Mouse (Mus musculus) CH12.LX (cell line): ENCODE results near the gene Dnph1. TPM values are rescaled to one million over a fixed set of nuclear protein-coding genes. Genes with fewer than 3 reads are reported as not detected.

ENCODE experiments used
- DNase-seq: peaks from one replicate; pipeline ENCODE4 v3.0.0-alpha.2; 2013; ENCODE audit errors: extremely low read depth
- H3K27ac ChIP-seq: 2 replicates; pipeline ENCODE4 v1.5.1; 2012; ENCODE audit warnings: low read depth, mild to moderate bottlenecking, control low read depth, moderate library complexity; ENCODE audit not compliant: insufficient read depth
- H3K27me3 ChIP-seq: replicated peaks from 2 replicates; pipeline ENCODE3; 2012; ENCODE audit warnings: inconsistent platforms
- H3K36me3 ChIP-seq, 2 experiments: replicated peaks in 1 of 2; 2 replicates each; pipeline versions ENCODE3 to v1.6.1; 2012; ENCODE audit warnings: inconsistent platforms in 1 of 2, low read length in 1 of 2, mild to moderate bottlenecking in 1 of 2, mixed read lengths in 1 of 2, moderate library complexity in 1 of 2; ENCODE audit not compliant: control insufficient read depth in 1 of 2, insufficient read depth in 1 of 2
- H3K4me1 ChIP-seq, 2 experiments: 2 replicates each; pipeline ENCODE4 v1.6.1; 2012; ENCODE audit warnings: inconsistent platforms in 1 of 2, moderate library complexity in 1 of 2; ENCODE audit not compliant: insufficient read depth in 2 of 2, control insufficient read depth in 1 of 2
- H3K4me2 ChIP-seq: 2 replicates; pipeline ENCODE4 v1.6.1; 2012; ENCODE audit warnings: low read depth, mild to moderate bottlenecking, control low read depth; ENCODE audit not compliant: poor library complexity, insufficient read depth, severe bottlenecking
- H3K4me3 ChIP-seq, 3 experiments: fragments of 150-350 bp in 1 of 3; sonication (generic) in 1 of 3; replicated peaks in 1 of 3; 2 replicates each; pipeline versions ENCODE3 to v1.5.1; 2011 to 2012; ENCODE audit warnings: low read depth in 2 of 3, low read length in 2 of 3, mild to moderate bottlenecking in 2 of 3, moderate library complexity in 2 of 3, control low read depth in 1 of 3, improper control_type of control experiment in 1 of 3, inconsistent platforms in 1 of 3, mixed read lengths in 1 of 3; ENCODE audit not compliant: poor library complexity in 1 of 3
- H3K79me2 ChIP-seq: replicated peaks from 2 replicates; pipeline ENCODE4 v1.6.1; 2012; ENCODE audit warnings: mild to moderate bottlenecking, moderate library complexity; ENCODE audit not compliant: control insufficient read depth, poor library complexity, insufficient read depth, severe bottlenecking; ENCODE audit errors: extremely low read depth
- H3K9ac ChIP-seq: 2 replicates; pipeline ENCODE4 v1.6.1; 2012; ENCODE audit warnings: low read depth, mild to moderate bottlenecking, control low read depth, moderate library complexity; ENCODE audit not compliant: insufficient read depth
- H3K9me3 ChIP-seq: replicated peaks from 2 replicates; pipeline ENCODE3; 2012; ENCODE audit warnings: low read length, inconsistent platforms, mixed read lengths
- BHLHE40 ChIP-seq: IDR thresholded peaks from 2 replicates; pipeline ENCODE4 v1.6.1; 2011; ENCODE audit warnings: mild to moderate bottlenecking, low read depth, low read length, improper control_type of control experiment
- CHD1 ChIP-seq: IDR thresholded peaks from 2 replicates; pipeline ENCODE4 v1.6.1; 2012; ENCODE audit warnings: low read depth, low read length, improper control_type of control experiment, inconsistent platforms
- CHD2 ChIP-seq: IDR thresholded peaks from 2 replicates; pipeline ENCODE4 v1.6.1; 2011; ENCODE audit warnings: low read length, improper control_type of control experiment
- E2F4 ChIP-seq: IDR thresholded peaks from 2 replicates; pipeline ENCODE4 v1.6.1; 2011; ENCODE audit warnings: low read depth, low read length, improper control_type of control experiment; ENCODE audit not compliant: insufficient replicate concordance
- EP300 ChIP-seq: IDR thresholded peaks from 2 replicates; pipeline ENCODE4 v1.6.1; 2011; ENCODE audit warnings: low read length, improper control_type of control experiment
- ETS1 ChIP-seq: conservative IDR thresholded peaks from 2 replicates; pipeline ENCODE4 v1.6.1; 2012; ENCODE audit warnings: low read depth, mild to moderate bottlenecking, inconsistent platforms, low read length, improper control_type of control experiment, moderate library complexity
- HCFC1 ChIP-seq: IDR thresholded peaks from 2 replicates; pipeline ENCODE4 v1.6.1; 2012; ENCODE audit warnings: low read depth, mild to moderate bottlenecking, inconsistent platforms, low read length, improper control_type of control experiment
- IRF4 ChIP-seq: IDR thresholded peaks from 2 replicates; pipeline ENCODE4 v1.6.1; 2014; ENCODE audit warnings: low read depth, mild to moderate bottlenecking, inconsistent platforms, low read length, improper control_type of control experiment
- KAT2A ChIP-seq: IDR thresholded peaks from 2 replicates; pipeline ENCODE4 v1.6.1; 2012; ENCODE audit warnings: low read length, improper control_type of control experiment, inconsistent platforms; ENCODE audit not compliant: insufficient replicate concordance
- MAZ ChIP-seq: IDR thresholded peaks from 2 replicates; pipeline ENCODE4 v1.6.1; 2012; ENCODE audit warnings: low read depth, mild to moderate bottlenecking, inconsistent platforms, low read length, improper control_type of control experiment, moderate library complexity
- NELFE ChIP-seq: IDR thresholded peaks from 2 replicates; pipeline ENCODE4 v1.6.1; 2011; ENCODE audit warnings: low read depth, low read length, improper control_type of control experiment
- PAX5 ChIP-seq: IDR thresholded peaks from 2 replicates; pipeline ENCODE4 v1.6.1; 2012; ENCODE audit warnings: low read length, inconsistent platforms, mixed read lengths
- POLR2AphosphoS2 ChIP-seq: IDR thresholded peaks from 2 replicates; pipeline ENCODE4 v1.6.1; 2011; ENCODE audit warnings: low read depth, low read length, improper control_type of control experiment
- RAD21 ChIP-seq: IDR thresholded peaks from 2 replicates; pipeline ENCODE4 v1.6.1; 2011; ENCODE audit warnings: low read depth, mild to moderate bottlenecking, low read length, improper control_type of control experiment, moderate library complexity
- TBP ChIP-seq: conservative IDR thresholded peaks from 2 replicates; pipeline ENCODE4 v1.6.1; 2011; ENCODE audit warnings: low read depth, low read length, improper control_type of control experiment
- UBTF ChIP-seq: IDR thresholded peaks from 2 replicates; pipeline ENCODE4 v1.6.1; 2012; ENCODE audit warnings: low read depth, mild to moderate bottlenecking, inconsistent platforms, low read length, improper control_type of control experiment, moderate library complexity
- USF1 ChIP-seq: IDR thresholded peaks from 2 replicates; pipeline ENCODE4 v1.6.1; 2014; ENCODE audit warnings: low read depth, mild to moderate bottlenecking, inconsistent platforms, low read length, improper control_type of control experiment
- ZMIZ1 ChIP-seq: IDR thresholded peaks from 2 replicates; pipeline ENCODE4 v1.6.1; 2012; ENCODE audit warnings: low read depth, mild to moderate bottlenecking, inconsistent platforms, low read length, improper control_type of control experiment
- dilution Hi-C: fragments of 300-500 bp; cut with MboI; formaldehyde crosslinking; loops from 2 replicates; pipeline ENCODE4 v1.14.3; 2020; ENCODE audit warnings: low sequenced_read_pairs; ENCODE audit not compliant: extremely low pct_unique_long_range_greater_than_20kb, extremely low pct_ligation_motif_present
- in situ Hi-C: fragments of 300-500 bp; cut with MboI; formaldehyde crosslinking; loops from 3 replicates; pipeline ENCODE4 v1.14.3; 2019; ENCODE audit warnings: low sequenced_read_pairs, low pct_ligation_motif_present, low pct_unique_long_range_greater_than_20kb, mixed read lengths
- polyA plus RNA-seq: library from polyadenylated mRNA; unstranded; fragments of >175 nt; gene quantifications from 2 replicates; pipeline ENCODE4 v1.2.1, GENCODE M21; 2012; ENCODE audit warnings: low read depth; ENCODE audit not compliant: insufficient read length
- total RNA-seq, 2 experiments: library from RNA; depleted of rRNA; stranded (reverse); fragments of 300-350 nt in 1 of 2; fragments of >200 nt in 1 of 2; gene quantifications; 2 replicates each; pipeline ENCODE4 v1.2.3; 2012 to 2014

Dnph1 gene
- total and polyA plus RNA-seq, 3 experiments = 18.5 to 30.2 (median 28.4) TPM

- H3K27me3 ChIP-seq = no peaks in the 10 kb centered on the region
- DNase-seq = no peak
- H3K27ac ChIP-seq = no peak overlapping the region
- peaks cover 33 to 58% of the 10 kb centered on the region in 2 experiments for H3K36me3 ChIP-seq
- H3K9ac ChIP-seq = no peak overlapping the region
- no peak overlapping the region for H3K4me3 ChIP-seq
- no peaks in the 10 kb centered on the region for H3K9me3 ChIP-seq
- no peak overlapping the region for H3K4me2 ChIP-seq
- no peak for TF ChIP-seq ETS1
- TF ChIP-seq PAX5 = no peak
- no peak for TF ChIP-seq RAD21
- no peak for TF ChIP-seq BHLHE40
- TF ChIP-seq CHD1 = no peak
- TF ChIP-seq, all 38 proteins: peak for 0
- peaks cover 4 to 6% of the 10 kb centered on the region in 2 experiments for H3K4me1 ChIP-seq
- in situ Hi-C loops (no loop called here), dilution Hi-C loops (no loop called here)
- H3K79me2 ChIP-seq = no peaks in the 10 kb centered on the region
Measured at GRCm38 (mm10) chr17:46546995-46547394, 50.5 kb downstream of the Dnph1 start.

GRCm38 (mm10) chr17:46547923-46548322 lies 51.4 kb downstream of the Dnph1 start:
- Histone ChIP-seq H3K79me2 (no peaks in the 10 kb centered on the region), H3K4me2 (no peak overlapping the region), H3K36me3 (peaks cover 33 to 64% of the 10 kb centered on the region in 2 experiments), H3K4me3 (no peak overlapping the region), H3K9me3 (no peaks in the 10 kb centered on the region), H3K9ac (no peak overlapping the region), H3K4me1 (peaks cover 7 to 15% of the 10 kb centered on the region in 2 experiments), H3K27ac (no peak overlapping the region), H3K27me3 (no peaks in the 10 kb centered on the region)
- DNase-seq = no peak
- dilution Hi-C loops (no loop called here), in situ Hi-C loops (no loop called here)
- TF ChIP-seq E2F4 (no peak), EP300 (no peak), POLR2AphosphoS2 (no peak), TBP (no peak), ZMIZ1 (no peak), UBTF (no peak), CHD1 (no peak), CHD2 (0 out of 2 replicates have a peak, but pooled peaks have one; percentile 27), HCFC1 (no peak)

GRCm38 (mm10) chr17:46548741-46549140 lies 52.2 kb downstream of the Dnph1 start:
- Histone ChIP-seq H3K79me2 (0 out of 2 replicates have a peak, but pooled peaks cover 4% of the 10 kb centered on the region), H3K4me2 (no peak overlapping the region), H3K4me3 (no peak overlapping the region), H3K4me1 (peaks cover 15 to 23% of the 10 kb centered on the region in 2 experiments), H3K9me3 (no peaks in the 10 kb centered on the region), H3K36me3 (peaks cover 33 to 72% of the 10 kb centered on the region in 2 experiments), H3K9ac (no peak overlapping the region), H3K27me3 (no peaks in the 10 kb centered on the region), H3K27ac (no peak overlapping the region)
- no peak for DNase-seq
- in situ Hi-C loops = no loop called here
- no peak for TF ChIP-seq POLR2AphosphoS2
- no peak for TF ChIP-seq USF1
- no peak for TF ChIP-seq MAZ
- TF ChIP-seq KAT2A = no peak
- no peak for TF ChIP-seq CHD1
- TF ChIP-seq NELFE = no peak
- no peak for TF ChIP-seq PAX5
- no peak for TF ChIP-seq BHLHE40
- TF ChIP-seq IRF4 = no peak
- dilution Hi-C loops = no loop called here
